Mouse (Mus musculus): ENCODE data around the gene Prss27. TPM values are rescaled to one million over a fixed set of nuclear protein-coding genes. Genes with fewer than 3 reads are reported as not detected.

Gene Prss27
- polyA plus RNA-seq, 1 experiment from 2014 or later, result 0.28 TPM

- H3K9me3 ChIP-seq (ENCODE audit: control insufficient read depth, low read length), result no peaks in the 10 kb centered on the region
- WGBS, result 41% methylated on average over 5 of the region's 5 CpGs
- no peak overlapping the region for H3K4me3 ChIP-seq (ENCODE audit: low read depth, low read length)
- DNase-seq (ENCODE audit: low spot score) (no peak), ATAC-seq (replicated peaks; ENCODE audit: low FRiP score, low TSS enrichment, low read depth) (no peak)
- H3K9ac ChIP-seq (ENCODE audit: low read length), result no peak overlapping the region
- H3K27ac ChIP-seq (ENCODE audit: low read depth), result no peak overlapping the region
- no peak overlapping the region for H3K4me2 ChIP-seq (ENCODE audit: low read length)
- H3K27me3 ChIP-seq (replicated peaks; ENCODE audit: control insufficient read depth, insufficient read depth, low read length), result no peaks in the 10 kb centered on the region
- no peaks in the 10 kb centered on the region for H3K36me3 ChIP-seq (ENCODE audit: control insufficient read depth, insufficient read depth, low read length)
- no peaks in the 10 kb centered on the region for H3K4me1 ChIP-seq (replicated peaks; ENCODE audit: control insufficient read depth, insufficient read depth, low read length)
Observed at GRCm38 (mm10) chr17:24000404-24000803, 37.5 kb upstream of the Prss27 start.

DNA sequence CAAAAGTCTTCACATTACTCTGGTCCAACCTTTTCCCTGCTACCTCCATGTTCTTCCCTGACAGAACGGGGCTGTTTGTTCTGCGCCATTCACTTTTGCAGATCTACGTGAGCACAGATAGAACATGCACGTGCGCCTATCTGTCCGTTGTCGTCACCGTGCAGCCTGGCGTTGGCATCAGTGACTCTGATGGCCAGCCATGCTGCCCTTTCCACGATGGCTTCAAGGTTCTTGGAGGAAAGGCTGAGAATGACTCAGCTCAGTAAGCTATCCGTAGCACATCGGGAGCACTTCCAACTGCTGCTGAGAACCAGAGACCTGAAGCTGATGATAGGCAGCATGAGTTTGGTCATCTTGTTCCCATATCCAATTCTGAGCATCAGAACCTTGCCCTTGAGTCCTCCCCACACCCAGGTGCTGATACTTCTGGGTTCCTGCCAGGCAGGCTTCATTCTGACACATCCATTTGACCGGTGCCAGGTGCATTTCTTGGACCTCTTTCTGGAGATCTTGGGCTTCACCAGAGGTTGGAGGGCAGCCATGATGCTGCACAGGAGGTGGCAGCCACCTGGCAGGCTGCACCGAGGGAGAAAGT, 33.8 kb upstream of the Prss27 start:
- Histone ChIP-seq H3K4me1 (replicated peaks; ENCODE audit: control insufficient read depth, insufficient read depth, low read length) (no peaks in the 10 kb centered on the region), H3K36me3 (ENCODE audit: control insufficient read depth, insufficient read depth, low read length) (no peaks in the 10 kb centered on the region), H3K27ac (ENCODE audit: low read depth) (no peak overlapping the region), H3K27me3 (replicated peaks; ENCODE audit: control insufficient read depth, insufficient read depth, low read length) (no peaks in the 10 kb centered on the region), H3K4me3 (ENCODE audit: low read depth, low read length) (no peak overlapping the region), H3K4me2 (ENCODE audit: low read length) (no peak overlapping the region), H3K9me3 (ENCODE audit: control insufficient read depth, low read length) (no peaks in the 10 kb centered on the region), H3K9ac (ENCODE audit: low read length) (no peak overlapping the region)
- ATAC-seq (replicated peaks; ENCODE audit: low FRiP score, low TSS enrichment, low read depth), result no peak
- WGBS, result 91% methylated on average over 14 of the region's 14 CpGs
- no peak for DNase-seq (ENCODE audit: low spot score)

- no peak for ATAC-seq (replicated peaks; ENCODE audit: low FRiP score, low TSS enrichment, low read depth)
- Histone ChIP-seq H3K9me3 (ENCODE audit: control insufficient read depth, low read length) (no peaks in the 10 kb centered on the region), H3K27ac (ENCODE audit: low read depth) (no peak overlapping the region), H3K4me1 (replicated peaks; ENCODE audit: control insufficient read depth, insufficient read depth, low read length) (no peaks in the 10 kb centered on the region), H3K4me2 (ENCODE audit: low read length) (no peak overlapping the region), H3K4me3 (ENCODE audit: low read depth, low read length) (no peak overlapping the region), H3K9ac (ENCODE audit: low read length) (no peak overlapping the region), H3K27me3 (replicated peaks; ENCODE audit: control insufficient read depth, insufficient read depth, low read length) (no peaks in the 10 kb centered on the region), H3K36me3 (ENCODE audit: control insufficient read depth, insufficient read depth, low read length) (no peaks in the 10 kb centered on the region)
- DNase-seq (ENCODE audit: low spot score), result no peak
- 98% methylated on average over 3 of the region's 3 CpGs for WGBS
Observed at GRCm38 (mm10) chr17:24005049-24005448, 32.9 kb upstream of the Prss27 start.

DNA sequence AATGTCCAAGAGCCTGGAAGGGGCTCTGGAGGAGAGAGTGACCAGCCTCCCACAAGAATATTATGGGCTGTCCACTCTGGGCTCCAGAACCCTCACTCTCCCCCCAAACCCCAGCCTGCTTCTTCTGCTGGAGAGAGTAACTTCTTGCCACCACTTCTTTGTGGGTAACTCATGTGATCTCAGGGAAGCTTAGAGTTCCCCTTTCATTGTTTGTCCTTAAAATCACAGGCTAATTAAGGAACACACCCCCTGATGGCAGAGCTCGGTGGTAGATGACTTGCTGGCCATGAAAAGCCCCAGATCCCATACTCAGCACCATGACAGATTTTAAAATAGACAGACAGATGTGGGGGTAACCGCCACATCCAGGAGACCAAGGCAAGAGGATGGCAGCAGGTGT, 31.0 kb upstream of the Prss27 start:
- no peak for ATAC-seq (replicated peaks; ENCODE audit: low FRiP score, low TSS enrichment, low read depth)
- WGBS, result 58% methylated on average over 2 of the region's 2 CpGs
- no peak for DNase-seq (ENCODE audit: low spot score)

GRCm38 (mm10) chr17:24007391-24007790, 30.6 kb upstream of the Prss27 start:
- 64% methylated on average over 1 of the region's 1 CpGs for WGBS
- no peaks in the 10 kb centered on the region for H3K4me1 ChIP-seq (replicated peaks; ENCODE audit: control insufficient read depth, insufficient read depth, low read length)
- no peaks in the 10 kb centered on the region for H3K27me3 ChIP-seq (replicated peaks; ENCODE audit: control insufficient read depth, insufficient read depth, low read length)
- DNase-seq (ENCODE audit: low spot score), result no peak
- no peak overlapping the region for H3K4me2 ChIP-seq (ENCODE audit: low read length)
- H3K9me3 ChIP-seq (ENCODE audit: control insufficient read depth, low read length), result no peaks in the 10 kb centered on the region
- H3K27ac ChIP-seq (ENCODE audit: low read depth), result no peak overlapping the region
- H3K4me3 ChIP-seq (ENCODE audit: low read depth, low read length), result no peak overlapping the region
- H3K36me3 ChIP-seq (ENCODE audit: control insufficient read depth, insufficient read depth, low read length), result no peaks in the 10 kb centered on the region
- H3K9ac ChIP-seq (ENCODE audit: low read length), result no peak overlapping the region
- ATAC-seq (replicated peaks; ENCODE audit: low FRiP score, low TSS enrichment, low read depth), result peak; percentile 62; the same call in 1 of the 2 replicates

More for the DNA sequence above, 31.0 kb upstream of the Prss27 start:
- no peaks in the 10 kb centered on the region for H3K9me3 ChIP-seq (ENCODE audit: control insufficient read depth, low read length)
- H3K4me3 ChIP-seq (ENCODE audit: low read depth, low read length), result no peak overlapping the region
- no peaks in the 10 kb centered on the region for H3K27me3 ChIP-seq (replicated peaks; ENCODE audit: control insufficient read depth, insufficient read depth, low read length)
- no peak overlapping the region for H3K9ac ChIP-seq (ENCODE audit: low read length)
- no peaks in the 10 kb centered on the region for H3K4me1 ChIP-seq (replicated peaks; ENCODE audit: control insufficient read depth, insufficient read depth, low read length)
- H3K36me3 ChIP-seq (ENCODE audit: control insufficient read depth, insufficient read depth, low read length), result no peaks in the 10 kb centered on the region
- H3K27ac ChIP-seq (ENCODE audit: low read depth), result no peak overlapping the region
- no peak overlapping the region for H3K4me2 ChIP-seq (ENCODE audit: low read length)

DNA sequence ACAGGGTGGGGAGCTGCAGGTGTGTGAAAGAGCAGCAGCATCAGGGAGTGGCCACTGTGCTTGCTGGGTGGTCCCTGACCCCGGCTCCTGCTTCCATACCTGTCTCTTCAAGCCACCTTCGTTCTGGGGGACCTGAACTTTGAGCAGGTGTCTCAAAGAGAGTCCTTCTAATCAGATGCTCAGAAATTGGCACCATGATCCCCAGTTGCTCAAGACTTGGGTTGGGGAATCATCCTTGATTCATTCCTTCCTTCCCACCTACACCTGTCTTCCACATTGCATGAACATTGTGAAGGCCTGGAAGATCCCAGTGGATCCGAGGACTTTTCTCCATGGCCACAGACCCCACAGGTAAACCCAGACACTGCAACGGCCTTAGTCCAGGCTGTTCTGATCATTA, 29.8 kb upstream of the Prss27 start:
- Histone ChIP-seq H3K4me2 (ENCODE audit: low read length) (no peak overlapping the region), H3K9me3 (ENCODE audit: control insufficient read depth, low read length) (no peaks in the 10 kb centered on the region), H3K27me3 (replicated peaks; ENCODE audit: control insufficient read depth, insufficient read depth, low read length) (no peaks in the 10 kb centered on the region), H3K4me3 (ENCODE audit: low read depth, low read length) (no peak overlapping the region), H3K4me1 (replicated peaks; ENCODE audit: control insufficient read depth, insufficient read depth, low read length) (no peaks in the 10 kb centered on the region), H3K9ac (ENCODE audit: low read length) (no peak overlapping the region), H3K36me3 (ENCODE audit: control insufficient read depth, insufficient read depth, low read length) (no peaks in the 10 kb centered on the region), H3K27ac (ENCODE audit: low read depth) (no peak overlapping the region)
- DNase-seq (ENCODE audit: low spot score) (no peak), ATAC-seq (replicated peaks; ENCODE audit: low FRiP score, low TSS enrichment, low read depth) (no peak)
- WGBS, result 72% methylated on average over 4 of the region's 4 CpGs

GRCm38 (mm10) chr17:24009617-24010016, 28.3 kb upstream of the Prss27 start:
- Histone ChIP-seq H3K9ac (ENCODE audit: low read length) (no peak overlapping the region), H3K36me3 (ENCODE audit: control insufficient read depth, insufficient read depth, low read length) (no peaks in the 10 kb centered on the region), H3K4me3 (ENCODE audit: low read depth, low read length) (no peak overlapping the region), H3K4me2 (ENCODE audit: low read length) (no peak overlapping the region), H3K27ac (ENCODE audit: low read depth) (no peak overlapping the region), H3K9me3 (ENCODE audit: control insufficient read depth, low read length) (no peaks in the 10 kb centered on the region), H3K4me1 (replicated peaks; ENCODE audit: control insufficient read depth, insufficient read depth, low read length) (no peaks in the 10 kb centered on the region), H3K27me3 (replicated peaks; ENCODE audit: control insufficient read depth, insufficient read depth, low read length) (no peaks in the 10 kb centered on the region)
- DNase-seq (ENCODE audit: low spot score) (no peak), ATAC-seq (replicated peaks; ENCODE audit: low FRiP score, low TSS enrichment, low read depth) (no peak)
- 58% methylated on average over 5 of the region's 5 CpGs for WGBS

DNA sequence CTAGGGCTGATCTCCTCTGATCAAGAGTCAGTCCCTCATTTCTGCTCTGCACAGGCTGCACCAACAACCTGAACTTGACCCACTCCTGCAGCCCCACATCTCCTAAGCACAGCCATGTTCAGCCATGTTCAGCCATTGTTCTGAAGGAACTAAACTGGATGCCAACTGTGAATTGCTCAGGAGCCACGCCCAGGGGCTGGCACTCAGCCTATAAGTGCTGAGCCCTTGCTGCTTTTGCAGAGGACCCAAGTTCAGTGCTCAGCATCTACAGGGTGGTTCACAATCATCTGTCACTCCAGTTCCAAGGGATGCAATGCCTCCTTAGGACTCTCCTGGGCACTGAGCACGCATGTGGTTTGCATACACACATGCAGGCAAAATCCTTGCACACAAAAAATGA, 25.0 kb upstream of the Prss27 start:
- no peak overlapping the region for H3K4me3 ChIP-seq (ENCODE audit: low read depth, low read length)
- no peak overlapping the region for H3K9ac ChIP-seq (ENCODE audit: low read length)
- no peak overlapping the region for H3K4me2 ChIP-seq (ENCODE audit: low read length)
- no peak for DNase-seq (ENCODE audit: low spot score)
- H3K36me3 ChIP-seq (ENCODE audit: control insufficient read depth, insufficient read depth, low read length), result no peaks in the 10 kb centered on the region
- 0 out of 2 replicates have a peak, but pooled peaks cover 3% of the 10 kb centered on the region for H3K9me3 ChIP-seq (ENCODE audit: control insufficient read depth, low read length)
- 78% methylated on average over 2 of the region's 2 CpGs for WGBS
- H3K4me1 ChIP-seq (replicated peaks; ENCODE audit: control insufficient read depth, insufficient read depth, low read length), result no peaks in the 10 kb centered on the region
- ATAC-seq (replicated peaks; ENCODE audit: low FRiP score, low TSS enrichment, low read depth), result no peak
- H3K27me3 ChIP-seq (replicated peaks; ENCODE audit: control insufficient read depth, insufficient read depth, low read length), result no peaks in the 10 kb centered on the region
- no peak overlapping the region for H3K27ac ChIP-seq (ENCODE audit: low read depth)

- H3K4me1 ChIP-seq (replicated peaks; ENCODE audit: control insufficient read depth, insufficient read depth, low read length), result no peaks in the 10 kb centered on the region
- H3K9me3 ChIP-seq (ENCODE audit: control insufficient read depth, low read length), result 0 out of 2 replicates have a peak, but pooled peaks cover 3% of the 10 kb centered on the region
- H3K36me3 ChIP-seq (ENCODE audit: control insufficient read depth, insufficient read depth, low read length), result no peaks in the 10 kb centered on the region
- no peaks in the 10 kb centered on the region for H3K27me3 ChIP-seq (replicated peaks; ENCODE audit: control insufficient read depth, insufficient read depth, low read length)
- no peak overlapping the region for H3K4me2 ChIP-seq (ENCODE audit: low read length)
- no peak for DNase-seq (ENCODE audit: low spot score)
- no peak overlapping the region for H3K4me3 ChIP-seq (ENCODE audit: low read depth, low read length)
- 80% methylated on average over 5 of the region's 5 CpGs for WGBS
- no peak overlapping the region for H3K9ac ChIP-seq (ENCODE audit: low read length)
- peak; percentile 66 for ATAC-seq (replicated peaks; ENCODE audit: low FRiP score, low TSS enrichment, low read depth)
- no peak overlapping the region; the same call in 1 of the 2 replicates for H3K27ac ChIP-seq (ENCODE audit: low read depth)
Observed at GRCm38 (mm10) chr17:24014433-24014965, 23.4 kb upstream of the Prss27 start.
